Mouse (Mus musculus) G1E (cell line): ENCODE data around the gene Deup1. TPM values are rescaled to one million over a fixed set of nuclear protein-coding genes. Genes with fewer than 3 reads are reported as not detected.

Experiments
- ATAC-seq: 2 replicates; pipeline ENCODE4 v1.8.0; 2016; ENCODE audit warnings: mild to moderate bottlenecking; ENCODE audit not compliant: insufficient number of reproducible peaks, poor library complexity, low FRiP score, severe bottlenecking; ENCODE audit errors: extremely low read depth
- DNase-seq: peaks from one replicate; pipeline ENCODE4 v3.0.0; 2012; ENCODE audit warnings: low spot score
- H3K27me3 ChIP-seq: 2 replicates; pipeline ENCODE4 v1.6.1; 2012; ENCODE audit warnings: mild to moderate bottlenecking, low read length, inconsistent platforms; ENCODE audit not compliant: insufficient read depth
- H3K36me3 ChIP-seq: replicated peaks from 2 replicates; pipeline ENCODE3; 2012; ENCODE audit warnings: mild to moderate bottlenecking, inconsistent platforms
- H3K4me1 ChIP-seq: 2 replicates; pipeline ENCODE4 v1.6.1; 2012; ENCODE audit warnings: low read depth, low read length, inconsistent platforms, mixed read lengths; ENCODE audit not compliant: insufficient read depth
- H3K4me3 ChIP-seq: 2 replicates; pipeline ENCODE4 v1.5.1; 2012; ENCODE audit warnings: low read depth, mild to moderate bottlenecking, inconsistent platforms, low read length, moderate library complexity, mixed read lengths
- H3K9me3 ChIP-seq: replicated peaks from 2 replicates; pipeline ENCODE4 v1.6.1; 2012; ENCODE audit warnings: inconsistent platforms
- CTCF ChIP-seq: IDR thresholded peaks from 2 replicates; pipeline ENCODE4 v1.5.1; 2012; ENCODE audit warnings: low read depth, low read length, inconsistent platforms, mixed read lengths
- GATA1 ChIP-seq: IDR thresholded peaks from 2 replicates; pipeline ENCODE4 v1.6.1; 2012; ENCODE audit warnings: borderline replicate concordance, low read length, inconsistent platforms, mixed read lengths
- GATA2 ChIP-seq: IDR thresholded peaks from 2 replicates; pipeline ENCODE4 v1.6.1; 2012; ENCODE audit warnings: low read depth, low read length, inconsistent platforms, borderline replicate concordance
- POLR2AphosphoS5 ChIP-seq: IDR thresholded peaks from 2 replicates; pipeline ENCODE4 v1.6.1; 2012; ENCODE audit warnings: low read depth, low read length, inconsistent platforms; ENCODE audit not compliant: insufficient replicate concordance
- TAL1 ChIP-seq: conservative IDR thresholded peaks from 2 replicates; pipeline ENCODE4 v1.6.1; 2012; ENCODE audit warnings: low read depth, low read length, inconsistent platforms, mixed read lengths
- polyA plus RNA-seq: library from polyadenylated mRNA; stranded (reverse); fragments of >175 nt; gene quantifications from 2 replicates; pipeline ENCODE4 v1.2.3, GENCODE M21; 2012
- total RNA-seq, 2 experiments: library from RNA; stranded (forward) in 1 of 2; stranded (reverse) in 1 of 2; fragments of 200-1000 nt in 1 of 2; fragments of >200 nt in 1 of 2; fragmentation: Nextera tagmentation in 1 of 2; gene quantifications; 2 replicates each; pipeline ENCODE4 v1.2.3; 2014 to 2017

Gene Deup1
- total and polyA plus RNA-seq, 3 experiments: 0.11 TPM; not detected in 2

- no peaks in the 10 kb centered on the region; the same call in 1 of the 2 replicates for H3K27me3 ChIP-seq
- no peak for ATAC-seq
- no peak for DNase-seq
- no peak overlapping the region for H3K4me3 ChIP-seq
- no peak for TF ChIP-seq POLR2AphosphoS5
- no peak for TF ChIP-seq GATA1
- no peak for TF ChIP-seq TAL1
- no peak for TF ChIP-seq GATA2
- no peak for TF ChIP-seq CTCF
- H3K9me3 ChIP-seq: no peaks in the 10 kb centered on the region
- H3K4me1 ChIP-seq: no peaks in the 10 kb centered on the region
- no peaks in the 10 kb centered on the region for H3K36me3 ChIP-seq
These were observed 26.7 kb downstream of the Deup1 start for GRCm38 (mm10) chr9:15600859-15601540.

- Histone ChIP-seq H3K4me1 (no peaks in the 10 kb centered on the region), H3K36me3 (no peaks in the 10 kb centered on the region), H3K4me3 (no peak overlapping the region), H3K27me3 (no peaks in the 10 kb centered on the region; the same call in 1 of the 2 replicates), H3K9me3 (no peaks in the 10 kb centered on the region)
- TF ChIP-seq GATA2 (no peak), TAL1 (no peak), CTCF (no peak), GATA1 (no peak), POLR2AphosphoS5 (no peak)
- no peak for DNase-seq
- ATAC-seq: no peak
These were observed 27.4 kb downstream of the Deup1 start for GRCm38 (mm10) chr9:15600156-15600858.

- Histone ChIP-seq H3K4me3 (no peak overlapping the region), H3K9me3 (peaks cover 6% of the 10 kb centered on the region), H3K36me3 (no peaks in the 10 kb centered on the region), H3K4me1 (no peaks in the 10 kb centered on the region), H3K27me3 (no peaks in the 10 kb centered on the region)
- ATAC-seq: no peak
- TF ChIP-seq POLR2AphosphoS5: no peak
- TF ChIP-seq TAL1: no peak
- no peak for TF ChIP-seq CTCF
- DNase-seq: no peak
These were observed 31.1 kb downstream of the Deup1 start for GRCm38 (mm10) chr9:15596598-15596997.

GRCm38 (mm10) chr9:15594148-15594547 lies 33.6 kb downstream of the Deup1 start:
- TF ChIP-seq CTCF: no peak
- TF ChIP-seq GATA1: no peak
- TF ChIP-seq GATA2: no peak
- TF ChIP-seq POLR2AphosphoS5: no peak
- no peak for TF ChIP-seq TAL1
- H3K4me3 ChIP-seq: no peak overlapping the region
- ATAC-seq (no peak), DNase-seq (no peak)
- no peaks in the 10 kb centered on the region for H3K36me3 ChIP-seq
- no peaks in the 10 kb centered on the region for H3K4me1 ChIP-seq
- H3K27me3 ChIP-seq: no peaks in the 10 kb centered on the region
- H3K9me3 ChIP-seq: peaks cover 10% of the 10 kb centered on the region

- Histone ChIP-seq H3K4me3 (no peak overlapping the region), H3K9me3 (peaks cover 10% of the 10 kb centered on the region), H3K36me3 (no peaks in the 10 kb centered on the region), H3K27me3 (no peaks in the 10 kb centered on the region), H3K4me1 (no peaks in the 10 kb centered on the region)
- no peak for ATAC-seq
- no peak for TF ChIP-seq GATA1
- TF ChIP-seq TAL1: no peak
- TF ChIP-seq POLR2AphosphoS5: no peak
- no peak for TF ChIP-seq CTCF
- no peak for TF ChIP-seq GATA2
- no peak for DNase-seq
These were observed 40.4 kb downstream of the Deup1 start for GRCm38 (mm10) chr9:15587157-15587854.

GRCm38 (mm10) chr9:15585956-15586355 lies 41.8 kb downstream of the Deup1 start:
- no peak overlapping the region for H3K4me3 ChIP-seq
- H3K9me3 ChIP-seq: no peaks in the 10 kb centered on the region
- ATAC-seq (no peak), DNase-seq (no peak)
- H3K36me3 ChIP-seq: no peaks in the 10 kb centered on the region
- H3K27me3 ChIP-seq: no peaks in the 10 kb centered on the region
- TF ChIP-seq GATA2 (no peak), TAL1 (no peak)
- H3K4me1 ChIP-seq: no peaks in the 10 kb centered on the region
